Mouse (Mus musculus): ENCODE data around the gene Atp1b3.
A peak's percentile ranks its signal among the peaks of the same experiment; 100 is the strongest.
"Not testable (repeated sequence)": the region's sequence is repeated elsewhere in the genome, so short reads cannot be mapped to it uniquely, and the experiment has no call there.

The Atp1b3 gene

DNA sequence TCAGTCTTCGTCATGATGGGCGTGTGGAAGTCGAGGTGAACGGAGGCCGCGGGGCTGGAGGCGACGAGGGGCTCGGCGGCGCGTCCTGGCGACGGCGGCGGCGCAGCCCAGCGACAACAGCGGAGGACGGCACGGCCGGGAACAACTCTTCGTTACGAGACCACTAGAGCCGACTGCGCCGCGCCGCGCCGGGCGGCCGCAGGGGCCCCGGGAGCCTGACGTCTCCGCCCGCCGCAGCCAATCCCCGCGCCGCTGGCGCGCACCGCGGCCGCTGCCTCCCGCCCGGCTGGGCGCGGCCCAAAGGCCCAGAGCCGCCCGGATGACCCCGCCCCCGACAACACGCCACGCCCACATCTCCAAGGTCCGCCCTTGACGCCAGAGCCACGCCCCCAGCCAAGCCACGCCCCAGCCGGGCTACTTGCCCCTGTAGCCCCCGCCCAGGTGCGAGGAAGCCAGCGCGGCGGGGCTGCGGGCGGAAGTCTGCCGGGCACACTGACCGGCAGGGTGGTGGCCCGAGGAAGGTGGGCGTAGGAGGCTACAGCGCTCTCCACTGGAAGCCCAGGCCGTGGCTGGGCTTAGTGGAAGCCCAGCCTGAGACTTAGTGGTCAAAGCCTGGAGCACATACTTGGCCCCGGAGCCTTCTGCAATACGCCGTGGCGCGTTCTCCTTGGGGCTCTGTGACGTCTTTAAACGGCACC is at the start of gene Atp1b3:
Gene Atp1b3 (minus strand): TSS at position 302 of the 698 bp plus-strand sequence.
- peak; percentile 91 for ATAC-seq (ENCODE audit: low TSS enrichment)

GRCm38 (mm10) chr9:96412821-96413405 is 48.7 kb upstream of the Atp1b3 start:
- ATAC-seq (ENCODE audit: low TSS enrichment), result peak; percentile 74

- ATAC-seq (ENCODE audit: low TSS enrichment), result no peak
Observed at GRCm38 (mm10) chr9:96404312-96404711, 40.1 kb upstream of the Atp1b3 start.

DNA sequence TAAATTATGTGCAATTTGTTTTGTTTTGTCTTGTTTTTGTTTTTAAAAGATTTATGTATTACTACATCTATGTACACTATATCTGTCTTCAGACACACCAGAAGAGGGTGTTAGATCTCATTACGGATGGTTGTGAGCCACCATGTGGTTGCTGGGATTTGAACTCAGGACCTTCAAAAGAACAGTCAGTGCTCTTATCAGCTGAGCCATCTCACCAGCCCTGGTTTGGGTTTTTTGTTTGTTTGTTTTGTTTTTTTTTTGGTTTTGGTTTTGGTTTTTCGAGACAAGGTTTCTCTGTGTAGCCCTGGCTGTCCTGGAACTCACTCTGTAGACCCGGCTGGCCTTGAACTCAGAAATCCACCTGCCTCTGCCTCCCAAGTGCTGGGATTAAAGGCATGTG is 35.7 kb upstream of the Atp1b3 start:
- not testable (repeated sequence) for ATAC-seq (ENCODE audit: low TSS enrichment)

DNA sequence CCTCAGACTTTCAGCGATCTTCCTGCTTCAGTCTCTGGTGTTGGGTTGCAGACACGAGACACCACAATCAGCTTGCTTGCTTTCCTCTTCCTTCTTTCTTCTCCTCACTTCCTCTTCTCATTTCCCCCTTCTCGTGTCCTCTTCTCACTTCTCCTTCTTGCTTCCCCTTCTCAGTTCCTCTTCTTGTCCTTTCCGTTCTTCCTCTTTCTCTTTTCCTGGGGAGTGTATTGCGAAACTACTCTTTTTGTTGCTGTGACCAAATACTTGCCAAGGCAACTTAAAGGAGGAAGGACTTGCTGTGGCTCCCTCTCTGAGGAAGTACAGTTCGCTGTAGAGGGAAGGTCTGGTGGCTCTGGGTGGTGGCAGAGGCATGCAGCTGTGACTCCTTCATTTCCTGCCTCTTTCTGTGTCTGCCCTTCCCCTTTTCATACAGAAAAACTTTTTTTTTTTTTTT is 35.2 kb upstream of the Atp1b3 start:
- ATAC-seq (ENCODE audit: low TSS enrichment), result no peak

DNA sequence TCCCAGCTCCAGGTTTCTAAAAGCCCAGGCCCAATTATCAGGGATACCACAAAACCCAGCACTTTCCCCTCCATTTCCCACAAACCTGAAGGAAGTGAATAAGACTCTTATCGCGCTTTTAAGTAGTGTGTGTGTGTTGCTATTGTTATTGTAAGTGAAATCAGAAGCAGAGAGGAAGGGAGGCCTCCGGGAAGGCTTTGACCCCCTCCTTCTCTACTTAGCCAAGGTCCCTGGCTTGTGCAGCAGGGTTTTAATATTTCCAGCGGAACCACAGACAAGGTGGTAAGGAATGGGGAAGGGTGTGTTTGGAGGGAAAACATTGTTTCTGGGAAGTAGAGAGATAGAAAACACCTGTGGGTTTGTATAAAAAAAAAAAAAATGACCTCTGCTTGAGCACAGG is 34.4 kb upstream of the Atp1b3 start:
- ATAC-seq (ENCODE audit: low TSS enrichment), result no peak

DNA sequence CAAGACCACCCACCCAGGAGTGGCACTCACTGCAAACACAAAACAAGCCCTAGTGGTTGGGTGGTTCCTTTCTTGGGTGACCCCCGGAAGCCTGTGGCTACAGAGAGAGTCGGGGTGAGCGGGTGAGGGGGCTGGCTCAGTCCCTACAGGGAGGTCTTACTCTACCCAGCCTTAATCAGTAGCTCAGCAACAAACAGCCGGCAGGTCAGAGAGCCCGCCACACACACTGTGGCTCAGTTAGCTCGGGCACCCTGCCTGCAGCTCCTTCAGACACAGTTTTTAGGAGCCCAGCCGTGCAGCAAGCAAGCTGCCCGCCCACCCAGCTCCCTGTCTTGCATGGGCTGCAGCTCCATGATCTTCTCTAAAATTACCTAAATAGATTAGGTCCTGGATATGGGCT is 33.9 kb upstream of the Atp1b3 start:
- peak; percentile 86 for ATAC-seq (ENCODE audit: low TSS enrichment)

DNA sequence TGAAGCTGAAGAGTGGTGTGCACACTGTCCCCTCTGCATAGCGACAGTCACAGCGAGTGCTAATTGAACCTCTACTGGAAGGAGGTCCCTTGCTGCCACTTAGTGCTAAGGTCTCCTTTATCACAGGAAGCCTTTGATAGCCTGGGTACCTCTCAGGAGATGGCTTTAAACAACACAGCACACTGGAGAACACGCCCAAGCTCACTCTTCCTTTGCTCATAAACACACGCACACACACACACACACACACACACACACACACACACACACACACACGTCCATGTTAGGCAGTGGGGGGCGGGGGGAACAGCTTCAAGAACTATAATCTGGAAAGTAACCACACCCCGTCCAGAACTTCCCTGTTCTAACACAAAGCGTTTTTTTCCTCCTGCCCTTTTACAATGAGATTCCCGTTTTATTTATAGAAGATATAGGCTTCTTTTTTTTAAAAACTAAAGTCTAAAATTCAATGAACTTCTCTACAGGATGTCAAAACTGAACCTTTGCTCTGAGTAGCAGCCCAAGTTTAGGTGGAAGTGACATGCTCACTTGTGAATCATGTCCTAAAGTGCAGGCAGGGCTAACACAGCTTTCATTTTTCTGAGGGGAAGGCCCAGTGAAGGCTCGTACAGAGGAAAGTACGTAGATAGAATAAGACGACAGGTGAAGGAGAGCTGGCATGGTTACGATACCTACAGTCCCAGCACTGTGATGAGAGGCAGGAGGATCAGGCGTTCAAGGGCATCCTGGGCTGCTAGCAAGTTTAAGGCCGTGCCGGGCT is 30.9 kb upstream of the Atp1b3 start:
- ATAC-seq (ENCODE audit: low TSS enrichment), result no peak

DNA sequence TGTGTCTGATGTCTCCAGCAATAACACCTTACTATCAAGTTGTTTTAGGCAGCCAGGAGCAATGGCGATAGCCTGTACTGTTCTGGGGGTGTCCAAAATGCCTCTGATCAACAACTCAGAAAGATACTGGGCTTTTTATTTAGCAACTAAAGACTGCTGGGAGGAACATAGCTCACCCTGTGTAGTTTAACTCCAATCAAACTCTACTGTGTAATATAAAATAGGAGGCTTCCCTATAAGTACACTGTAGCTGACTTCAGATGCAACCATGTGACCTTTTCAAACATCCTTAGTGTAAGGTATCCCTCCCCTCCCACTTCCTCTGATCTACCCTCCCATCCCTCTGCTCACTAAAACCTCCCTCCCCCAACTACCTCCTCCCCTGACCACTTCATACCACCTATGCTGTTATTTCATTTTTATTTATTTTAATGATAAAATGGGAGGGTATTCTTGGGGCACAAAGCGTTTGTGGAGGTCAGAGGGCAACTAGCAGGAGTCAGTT is 29.5 kb upstream of the Atp1b3 start:
- ATAC-seq (ENCODE audit: low TSS enrichment), result no peak

DNA sequence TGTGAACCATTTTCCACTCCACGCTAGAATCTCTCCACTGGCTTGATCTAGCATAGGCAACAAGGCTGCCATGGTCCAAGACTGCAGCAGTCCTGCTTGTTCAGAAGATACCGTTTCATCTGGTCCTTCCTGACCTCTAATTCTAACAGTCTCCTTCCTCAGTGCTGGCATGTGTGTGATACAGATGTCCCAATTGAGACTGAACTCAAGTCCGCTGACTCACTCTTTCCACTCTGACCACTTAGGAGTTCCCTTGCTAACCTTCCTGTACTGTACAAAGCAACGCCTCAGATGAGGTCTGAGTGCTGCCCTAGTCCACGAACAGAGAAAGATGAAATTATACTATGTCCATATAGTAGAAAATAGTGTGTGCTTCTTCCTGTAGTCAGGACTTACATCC is 28.9 kb upstream of the Atp1b3 start:
- ATAC-seq (ENCODE audit: low TSS enrichment), result no peak

DNA sequence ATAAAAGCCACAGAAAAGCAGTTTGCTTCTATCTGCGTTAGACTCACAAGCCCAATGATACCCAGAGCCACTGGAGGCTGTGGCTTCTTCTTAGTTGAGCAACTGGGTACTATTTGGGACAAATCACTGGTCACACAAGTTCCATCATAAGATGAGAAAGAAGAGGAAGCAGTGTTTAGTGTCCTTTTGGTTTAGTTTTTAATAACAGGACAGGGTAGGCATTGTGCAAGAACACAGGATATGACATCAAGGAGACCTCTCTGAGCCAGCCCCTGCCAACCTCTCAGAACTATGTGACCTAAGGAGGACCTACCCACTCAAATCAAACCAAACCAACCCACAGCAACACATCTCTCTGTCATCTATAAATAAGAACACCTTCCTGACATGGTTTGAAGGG is 27.7 kb upstream of the Atp1b3 start:
- ATAC-seq (ENCODE audit: low TSS enrichment), result no peak

- ATAC-seq (ENCODE audit: low TSS enrichment), result no peak
Observed at GRCm38 (mm10) chr9:96383714-96384487, 19.7 kb upstream of the Atp1b3 start.

DNA sequence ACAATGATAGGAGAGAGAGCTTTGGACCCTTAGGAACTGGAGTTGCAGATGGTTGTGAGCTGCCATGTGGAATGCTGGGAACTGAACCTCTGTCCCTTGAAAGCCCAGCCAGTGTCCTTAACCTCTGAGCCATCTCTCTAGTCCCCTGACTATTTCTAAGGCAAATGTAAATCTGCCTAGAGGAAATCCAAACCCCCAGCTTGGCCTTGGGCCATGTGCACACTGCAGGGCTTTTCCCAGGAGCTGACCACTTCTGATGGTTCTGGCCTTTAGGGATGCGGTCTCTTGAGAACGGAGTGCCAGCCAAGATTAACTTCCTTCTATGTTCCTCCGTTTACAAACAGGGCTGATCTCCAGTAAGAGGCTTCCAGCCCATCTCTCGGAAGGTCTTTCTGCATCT is 18.5 kb upstream of the Atp1b3 start:
- no peak for ATAC-seq (ENCODE audit: low TSS enrichment)

GRCm38 (mm10) chr9:96381393-96381792 is 17.2 kb upstream of the Atp1b3 start:
- ATAC-seq (ENCODE audit: low TSS enrichment), result peak; percentile 78; the same call in 1 of the 2 replicates

- ATAC-seq (ENCODE audit: low TSS enrichment), result no peak
Observed at GRCm38 (mm10) chr9:96379551-96379950, 15.3 kb upstream of the Atp1b3 start.

- ATAC-seq (ENCODE audit: low TSS enrichment), result no peak
Observed at GRCm38 (mm10) chr9:96378747-96379146, 14.5 kb upstream of the Atp1b3 start.

GRCm38 (mm10) chr9:96377096-96377495 is 12.9 kb upstream of the Atp1b3 start:
- ATAC-seq (ENCODE audit: low TSS enrichment), result no peak

DNA sequence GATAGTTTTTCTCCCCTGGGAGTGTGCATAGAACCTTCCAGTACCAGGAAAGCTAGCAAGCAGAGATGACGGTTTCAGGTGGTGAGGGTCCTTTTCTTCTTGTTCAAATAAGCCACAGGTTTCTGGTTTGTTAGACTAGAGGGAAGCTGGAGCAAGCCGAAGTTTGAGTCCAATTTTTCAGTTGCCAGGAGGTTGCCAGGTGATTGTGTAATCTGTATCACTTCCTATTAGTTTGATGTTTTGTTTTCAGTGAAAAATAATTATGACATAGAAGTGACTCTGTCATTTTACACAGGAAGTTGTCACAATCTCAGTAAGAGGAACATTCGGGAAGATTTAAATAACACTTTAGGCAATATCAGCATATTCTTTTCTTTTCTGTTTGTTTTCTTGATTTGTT is 11.6 kb upstream of the Atp1b3 start:
- ATAC-seq (ENCODE audit: low TSS enrichment), result no peak

- no peak for ATAC-seq (ENCODE audit: low TSS enrichment)
Observed at GRCm38 (mm10) chr9:96371075-96371474, 6.8 kb upstream of the Atp1b3 start.

- ATAC-seq (ENCODE audit: low TSS enrichment), result no peak
Observed at GRCm38 (mm10) chr9:96369654-96370384, 5.6 kb upstream of the Atp1b3 start.

- no peak for ATAC-seq (ENCODE audit: low TSS enrichment)
Observed at GRCm38 (mm10) chr9:96365271-96365872, 1.1 kb upstream of the Atp1b3 start.
